Mouse (Mus musculus): ENCODE measurements around the gene Wdfy4. TPM values are rescaled to one million over a fixed set of nuclear protein-coding genes. Genes with fewer than 3 reads are reported as not detected.
A peak's percentile ranks its signal among the peaks of the same experiment; 100 is the strongest.

The Wdfy4 gene
- polyA plus RNA-seq, 1 experiment, result 19.4 TPM

DNA sequence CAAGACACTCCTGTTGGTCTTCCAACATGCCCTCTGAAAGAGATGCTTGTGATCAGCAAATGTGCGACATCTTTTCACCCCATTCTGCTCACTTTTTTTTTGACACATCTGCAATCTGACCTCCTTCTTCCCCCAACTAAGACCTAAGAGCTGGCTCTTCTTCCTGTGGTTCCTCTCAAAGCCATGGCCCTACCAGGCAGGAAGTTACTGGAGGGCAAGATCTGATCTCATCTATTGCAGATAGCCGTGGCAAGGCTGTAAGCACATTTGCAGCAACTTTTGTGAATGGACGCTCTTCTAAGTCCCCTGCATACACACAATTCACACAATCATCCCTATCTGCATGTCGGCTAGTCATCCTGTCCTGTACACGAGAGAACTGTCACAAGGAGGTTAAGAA is 85.4 kb downstream of the Wdfy4 start:
- no peak for DNase-seq
- no peaks in the 10 kb centered on the region for H3K36me3 ChIP-seq (ENCODE audit: control insufficient read depth, insufficient read depth, low read length)
- peaks cover 12% of the 10 kb centered on the region for H3K4me1 ChIP-seq (replicated peaks; ENCODE audit: control insufficient read depth, insufficient read depth, low read length)
- H3K27ac ChIP-seq (ENCODE audit: control insufficient read depth, insufficient read depth, low read length), result no peak overlapping the region
- WGBS, result 24% methylated on average over 5 of the region's 5 CpGs
- H3K4me3 ChIP-seq (ENCODE audit: control insufficient read depth, insufficient read depth, low read length), result no peak overlapping the region
- no peaks in the 10 kb centered on the region for H3K27me3 ChIP-seq (ENCODE audit: control insufficient read depth, insufficient read depth, low read length)
- TF ChIP-seq CTCF (IDR thresholded peaks at IDR 0.05; ENCODE audit: borderline replicate concordance, control insufficient read depth, extremely low read depth, insufficient read depth, low read length, poor library complexity) (no peak), POLR2A (IDR thresholded peaks at IDR 0.05; ENCODE audit: control insufficient read depth, extremely low read depth, insufficient read depth, low read length, poor library complexity) (no peak)

- 39% methylated on average over 7 of the region's 7 CpGs for WGBS
- DNase-seq, result peak; percentile 30
- Histone ChIP-seq H3K27ac (ENCODE audit: control insufficient read depth, insufficient read depth, low read length) (no peak overlapping the region), H3K4me3 (ENCODE audit: control insufficient read depth, insufficient read depth, low read length) (no peak overlapping the region), H3K4me1 (replicated peaks; ENCODE audit: control insufficient read depth, insufficient read depth, low read length) (peaks cover 12% of the 10 kb centered on the region), H3K27me3 (ENCODE audit: control insufficient read depth, insufficient read depth, low read length) (no peaks in the 10 kb centered on the region), H3K36me3 (ENCODE audit: control insufficient read depth, insufficient read depth, low read length) (no peaks in the 10 kb centered on the region)
- TF ChIP-seq CTCF (IDR thresholded peaks at IDR 0.05; ENCODE audit: borderline replicate concordance, control insufficient read depth, extremely low read depth, insufficient read depth, low read length, poor library complexity) (no peak), POLR2A (IDR thresholded peaks at IDR 0.05; ENCODE audit: control insufficient read depth, extremely low read depth, insufficient read depth, low read length, poor library complexity) (no peak)
These were observed 86.2 kb downstream of the Wdfy4 start for GRCm38 (mm10) chr14:33099111-33099510.

DNA sequence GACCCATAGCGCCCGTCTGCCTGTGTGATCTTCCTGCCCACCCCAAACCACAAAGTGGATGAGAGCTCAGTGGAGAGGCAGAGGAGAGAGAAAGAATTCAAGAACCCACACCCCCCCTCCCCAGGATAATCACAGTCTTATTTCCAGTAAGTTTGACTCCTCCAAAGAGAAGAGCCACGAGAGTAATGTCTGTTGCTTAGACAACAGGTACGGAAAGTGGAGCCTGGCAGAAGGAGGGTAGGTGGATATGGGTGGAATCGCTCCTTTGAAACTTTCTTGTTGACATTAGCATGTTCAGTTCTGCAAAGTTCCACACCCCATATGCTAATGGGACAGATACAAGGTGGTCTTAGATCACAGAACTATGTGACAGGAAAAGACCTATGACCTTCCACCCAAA is 88.8 kb downstream of the Wdfy4 start:
- Histone ChIP-seq H3K36me3 (ENCODE audit: control insufficient read depth, insufficient read depth, low read length) (no peaks in the 10 kb centered on the region), H3K4me1 (replicated peaks; ENCODE audit: control insufficient read depth, insufficient read depth, low read length) (peaks cover 12% of the 10 kb centered on the region), H3K27ac (ENCODE audit: control insufficient read depth, insufficient read depth, low read length) (no peak overlapping the region), H3K27me3 (ENCODE audit: control insufficient read depth, insufficient read depth, low read length) (no peaks in the 10 kb centered on the region), H3K4me3 (ENCODE audit: control insufficient read depth, insufficient read depth, low read length) (no peak overlapping the region)
- DNase-seq, result no peak
- TF ChIP-seq POLR2A (IDR thresholded peaks at IDR 0.05; ENCODE audit: control insufficient read depth, extremely low read depth, insufficient read depth, low read length, poor library complexity), result no peak
- TF ChIP-seq CTCF (IDR thresholded peaks at IDR 0.05; ENCODE audit: borderline replicate concordance, control insufficient read depth, extremely low read depth, insufficient read depth, low read length, poor library complexity), result no peak
- 58% methylated on average over 5 of the region's 5 CpGs for WGBS

DNA sequence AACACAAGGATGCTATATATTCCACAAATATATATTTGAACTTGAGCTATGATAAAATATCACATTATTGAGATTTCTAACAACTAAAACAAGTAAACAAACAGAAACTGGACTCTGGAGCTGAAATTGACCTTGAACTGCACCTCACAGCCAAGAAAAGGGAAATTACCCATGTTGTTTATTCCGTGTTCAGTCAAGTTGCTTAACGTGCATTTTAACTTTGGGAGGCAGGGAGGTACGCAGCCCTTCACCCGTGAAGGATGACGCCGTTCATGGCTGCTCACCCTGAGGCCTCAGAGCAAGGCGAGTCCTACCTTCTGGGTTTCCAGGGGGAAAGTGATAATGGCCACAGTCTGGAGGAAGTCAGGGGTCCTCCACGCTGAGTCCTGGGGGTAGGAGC is 102.0 kb downstream of the Wdfy4 start:
- Histone ChIP-seq H3K27me3 (ENCODE audit: control insufficient read depth, insufficient read depth, low read length) (no peaks in the 10 kb centered on the region), H3K36me3 (ENCODE audit: control insufficient read depth, insufficient read depth, low read length) (no peaks in the 10 kb centered on the region), H3K4me1 (replicated peaks; ENCODE audit: control insufficient read depth, insufficient read depth, low read length) (no peaks in the 10 kb centered on the region), H3K4me3 (ENCODE audit: control insufficient read depth, insufficient read depth, low read length) (no peak overlapping the region), H3K27ac (ENCODE audit: control insufficient read depth, insufficient read depth, low read length) (no peak overlapping the region)
- DNase-seq, result no peak
- TF ChIP-seq CTCF (IDR thresholded peaks at IDR 0.05; ENCODE audit: borderline replicate concordance, control insufficient read depth, extremely low read depth, insufficient read depth, low read length, poor library complexity), result no peak
- TF ChIP-seq POLR2A (IDR thresholded peaks at IDR 0.05; ENCODE audit: control insufficient read depth, extremely low read depth, insufficient read depth, low read length, poor library complexity), result no peak
- 92% methylated on average over 8 of the region's 8 CpGs for WGBS

DNA sequence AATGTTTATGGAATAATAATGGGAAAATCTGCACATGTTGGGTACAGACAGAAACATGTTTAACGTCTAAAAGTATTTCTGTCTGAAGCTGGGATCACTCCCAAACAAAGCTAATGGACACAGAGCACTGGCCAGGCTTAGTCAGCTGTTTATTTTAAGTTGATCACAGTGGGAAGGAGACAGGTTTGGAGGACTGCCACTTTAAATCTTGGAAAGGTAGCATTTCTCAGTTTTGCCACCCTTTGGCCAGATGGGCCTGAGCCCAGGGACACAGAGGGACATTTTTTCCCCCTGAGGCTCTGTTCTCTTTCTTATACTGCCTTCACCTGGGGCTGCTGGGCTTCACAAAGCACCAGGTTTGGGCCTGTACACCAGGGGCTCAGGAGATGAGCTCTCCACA is 103.0 kb downstream of the Wdfy4 start:
- no peaks in the 10 kb centered on the region for H3K27me3 ChIP-seq (ENCODE audit: control insufficient read depth, insufficient read depth, low read length)
- no peaks in the 10 kb centered on the region for H3K4me1 ChIP-seq (replicated peaks; ENCODE audit: control insufficient read depth, insufficient read depth, low read length)
- no peaks in the 10 kb centered on the region for H3K36me3 ChIP-seq (ENCODE audit: control insufficient read depth, insufficient read depth, low read length)
- 85% methylated on average over 1 of the region's 1 CpGs for WGBS
- no peak for DNase-seq
- TF ChIP-seq CTCF (IDR thresholded peaks at IDR 0.05; ENCODE audit: borderline replicate concordance, control insufficient read depth, extremely low read depth, insufficient read depth, low read length, poor library complexity) (no peak), POLR2A (IDR thresholded peaks at IDR 0.05; ENCODE audit: control insufficient read depth, extremely low read depth, insufficient read depth, low read length, poor library complexity) (no peak)
- no peak overlapping the region for H3K27ac ChIP-seq (ENCODE audit: control insufficient read depth, insufficient read depth, low read length)
- H3K4me3 ChIP-seq (ENCODE audit: control insufficient read depth, insufficient read depth, low read length), result no peak overlapping the region

GRCm38 (mm10) chr14:33081370-33081860 is 103.9 kb downstream of the Wdfy4 start:
- WGBS, result 93% methylated on average over 6 of the region's 6 CpGs
- H3K4me3 ChIP-seq (ENCODE audit: control insufficient read depth, insufficient read depth, low read length), result no peak overlapping the region
- no peak for DNase-seq

GRCm38 (mm10) chr14:33078596-33078995 is 106.7 kb downstream of the Wdfy4 start:
- WGBS, result 97% methylated on average over 6 of the region's 6 CpGs
- H3K27me3 ChIP-seq (ENCODE audit: control insufficient read depth, insufficient read depth, low read length), result no peaks in the 10 kb centered on the region
- no peaks in the 10 kb centered on the region for H3K36me3 ChIP-seq (ENCODE audit: control insufficient read depth, insufficient read depth, low read length)
- no peak for DNase-seq
- TF ChIP-seq POLR2A (IDR thresholded peaks at IDR 0.05; ENCODE audit: control insufficient read depth, extremely low read depth, insufficient read depth, low read length, poor library complexity), result no peak
- no peak for TF ChIP-seq CTCF (IDR thresholded peaks at IDR 0.05; ENCODE audit: borderline replicate concordance, control insufficient read depth, extremely low read depth, insufficient read depth, low read length, poor library complexity)
- H3K4me3 ChIP-seq (ENCODE audit: control insufficient read depth, insufficient read depth, low read length), result no peak overlapping the region
- no peaks in the 10 kb centered on the region for H3K4me1 ChIP-seq (replicated peaks; ENCODE audit: control insufficient read depth, insufficient read depth, low read length)
- H3K27ac ChIP-seq (ENCODE audit: control insufficient read depth, insufficient read depth, low read length), result no peak overlapping the region

More at GRCm38 (mm10) chr14:33081370-33081860, 103.9 kb downstream of the Wdfy4 start:
- TF ChIP-seq CTCF (IDR thresholded peaks at IDR 0.05; ENCODE audit: borderline replicate concordance, control insufficient read depth, extremely low read depth, insufficient read depth, low read length, poor library complexity) (no peak), POLR2A (IDR thresholded peaks at IDR 0.05; ENCODE audit: control insufficient read depth, extremely low read depth, insufficient read depth, low read length, poor library complexity) (no peak)
- Histone ChIP-seq H3K4me1 (replicated peaks; ENCODE audit: control insufficient read depth, insufficient read depth, low read length) (no peaks in the 10 kb centered on the region), H3K27ac (ENCODE audit: control insufficient read depth, insufficient read depth, low read length) (no peak overlapping the region), H3K36me3 (ENCODE audit: control insufficient read depth, insufficient read depth, low read length) (no peaks in the 10 kb centered on the region), H3K27me3 (ENCODE audit: control insufficient read depth, insufficient read depth, low read length) (no peaks in the 10 kb centered on the region)

Data from thymus, adult 2 months (tissue).